Mouse (Mus musculus) stomach, embryonic 15.5 days (tissue): ENCODE results near the gene Nrm. TPM values are rescaled to one million over a fixed set of nuclear protein-coding genes. Genes with fewer than 3 reads are reported as not detected.
A peak's percentile ranks its signal among the peaks of the same experiment; 100 is the strongest.

Experiments used
- ATAC-seq: fragments of 200-750 bp; cut with Nextera tagmentation; 2 replicates; pipeline ENCODE4 v1.8.0; 2017; ENCODE audit warnings: low read depth, moderate number of reproducible peaks, moderate TSS enrichment; ENCODE audit not compliant: insufficient read depth, low FRiP score
- H3K27ac ChIP-seq: fragments of 300-500 bp; sonication (generic); 2 replicates; pipeline ENCODE4 v1.5.1; 2015; ENCODE audit warnings: mild to moderate bottlenecking, inconsistent platforms
- H3K27me3 ChIP-seq: fragments of 300-500 bp; sonication (generic); replicated peaks from 2 replicates; pipeline ENCODE4 v1.6.1; 2015; ENCODE audit warnings: inconsistent platforms
- H3K36me3 ChIP-seq: fragments of 300-500 bp; sonication (generic); 2 replicates; pipeline ENCODE4 v1.6.1; 2015; ENCODE audit warnings: inconsistent platforms
- H3K4me1 ChIP-seq: fragments of 300-500 bp; sonication (generic); 2 replicates; pipeline ENCODE4 v1.6.1; 2015; ENCODE audit warnings: inconsistent platforms
- H3K4me2 ChIP-seq: fragments of 300-500 bp; sonication (generic); 2 replicates; pipeline ENCODE4 v1.6.1; 2015; ENCODE audit warnings: mild to moderate bottlenecking, inconsistent platforms
- H3K4me3 ChIP-seq: fragments of 300-500 bp; sonication (generic); replicated peaks from 2 replicates; pipeline ENCODE4 v1.5.1; 2015; ENCODE audit warnings: inconsistent platforms
- H3K9ac ChIP-seq: fragments of 300-500 bp; sonication (generic); 2 replicates; pipeline ENCODE4 v1.6.1; 2015; ENCODE audit warnings: inconsistent platforms
- H3K9me3 ChIP-seq: fragments of 300-500 bp; sonication (generic); 2 replicates; pipeline ENCODE4 v1.6.1; 2016; ENCODE audit warnings: inconsistent platforms
- WGBS: fragments of 180-500 bp; shearing (Covaris S2); methylation state at CpG from one replicate; pipeline ENCODE4 v1.1.7; 2015; 5-methylcytosine and 5-hydroxymethylcytosine counted together
- polyA plus RNA-seq: library from polyadenylated mRNA; unstranded; fragments of >200 nt; fragmentation: Nextera tagmentation; extraction: Ambion mirVana; gene quantifications from 2 replicates; pipeline ENCODE4 v1.2.1, GENCODE M21; 2015

Gene Nrm
- polyA plus RNA-seq, 1 experiment from 2014 or later = 54.7 TPM

GRCm38 (mm10) chr17:35869346-35870067, 8.4 kb downstream of the Nrm start:
- peak overlapping the region; percentile 31 for H3K9ac ChIP-seq
- peak overlapping the region; percentile 93 for H3K4me2 ChIP-seq
- H3K27ac ChIP-seq = peak overlapping the region; percentile 98
- WGBS = 3% methylated on average over 7 of the region's 7 CpGs
- no peaks in the 10 kb centered on the region for H3K27me3 ChIP-seq
- H3K4me1 ChIP-seq = peaks cover 46% of the 10 kb centered on the region
- H3K36me3 ChIP-seq = no peaks in the 10 kb centered on the region
- ATAC-seq = no peak
- H3K9me3 ChIP-seq = no peaks in the 10 kb centered on the region
- H3K4me3 ChIP-seq = peak overlapping the region; percentile 57

DNA sequence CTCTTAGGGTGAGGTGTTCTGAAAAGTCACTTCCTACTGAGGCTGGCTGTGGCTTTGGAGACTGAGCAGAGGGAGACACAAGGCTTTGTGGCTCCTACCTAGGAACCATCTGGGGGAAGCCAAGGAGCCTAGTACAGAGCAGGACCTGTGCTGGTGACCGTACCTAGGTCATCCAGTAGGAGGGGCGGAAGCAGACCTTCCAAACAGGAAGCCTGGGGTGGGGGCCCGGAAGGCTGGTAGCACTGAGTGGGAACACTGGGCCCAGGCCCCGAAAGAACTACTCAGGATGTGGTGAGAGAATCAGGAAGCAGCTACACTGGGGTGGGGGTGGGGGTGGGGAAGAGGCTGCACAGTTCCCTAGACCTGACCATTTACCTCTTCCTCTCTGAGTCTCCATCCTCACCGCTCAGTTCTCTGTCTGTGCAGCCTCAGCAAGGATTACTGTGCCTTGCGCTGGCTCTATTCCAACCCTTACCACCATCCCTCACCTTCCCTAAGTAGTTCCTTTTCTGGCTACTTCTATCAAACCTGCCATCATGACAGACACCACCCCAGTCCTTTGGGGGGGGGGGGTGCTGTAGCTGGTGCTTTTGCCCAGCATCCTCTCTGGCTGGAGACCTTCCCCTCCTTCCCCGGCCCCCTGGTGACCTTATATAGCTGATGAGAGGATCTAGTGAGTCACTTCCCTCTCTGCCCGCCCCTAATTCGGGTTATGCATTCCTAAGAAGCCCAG, 9.2 kb downstream of the Nrm start:
- Histone ChIP-seq H3K4me1 (peaks cover 38% of the 10 kb centered on the region), H3K4me3 (peak overlapping the region; percentile 57), H3K36me3 (no peaks in the 10 kb centered on the region), H3K4me2 (peak overlapping the region; percentile 93), H3K9me3 (no peaks in the 10 kb centered on the region), H3K9ac (no peak overlapping the region), H3K27ac (peak overlapping the region; percentile 98), H3K27me3 (no peaks in the 10 kb centered on the region)
- WGBS = 44% methylated on average over 9 of the region's 9 CpGs
- ATAC-seq = 0 out of 2 replicates have a peak, but pooled peaks have one; percentile 3

DNA sequence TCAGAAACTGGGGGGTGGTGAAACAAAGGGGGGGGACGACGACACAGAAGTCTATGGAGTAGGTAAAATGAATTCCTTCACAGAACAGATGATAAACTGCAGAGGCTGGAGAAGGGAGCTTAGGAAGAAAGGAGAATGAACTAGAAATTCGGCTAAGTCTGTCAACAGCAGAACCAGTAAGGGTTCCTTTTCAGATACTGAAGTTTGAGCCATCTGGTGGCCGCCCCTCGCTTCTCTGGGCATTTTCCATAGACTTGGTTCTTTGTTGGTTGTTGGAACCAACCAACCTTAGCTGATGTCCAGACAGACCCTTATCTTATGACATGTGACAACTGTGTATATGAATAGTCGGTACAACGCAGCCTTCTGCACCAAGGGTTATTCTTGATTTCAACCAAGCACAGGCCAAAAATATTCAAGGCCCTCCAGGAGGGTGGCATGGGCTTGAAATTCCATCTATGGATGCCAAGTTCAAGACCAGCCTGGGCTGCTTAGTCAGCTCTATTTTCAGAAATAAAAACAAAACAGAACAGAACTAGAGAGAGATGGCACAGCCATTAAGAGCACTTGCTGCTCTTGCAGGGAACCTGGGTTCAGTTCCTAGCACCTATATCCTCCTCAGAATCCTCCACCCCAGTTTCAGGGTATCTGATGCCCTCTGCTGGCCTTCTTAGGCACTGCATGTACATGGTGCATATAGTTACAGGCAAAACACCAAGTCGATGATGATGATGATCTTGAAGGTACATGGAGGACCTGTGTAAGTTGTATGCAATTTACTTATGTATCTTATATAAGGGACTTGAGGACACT, 10.0 kb downstream of the Nrm start:
- Histone ChIP-seq H3K36me3 (0 out of 2 replicates have a peak, but pooled peaks cover 2% of the 10 kb centered on the region), H3K4me2 (peak overlapping the region; percentile 93), H3K4me1 (peaks cover 37% of the 10 kb centered on the region), H3K9me3 (no peaks in the 10 kb centered on the region), H3K27ac (peak overlapping the region; percentile 98), H3K27me3 (no peaks in the 10 kb centered on the region), H3K9ac (no peak overlapping the region), H3K4me3 (peak overlapping the region; percentile 57)
- WGBS = 64% methylated on average over 8 of the region's 8 CpGs
- no peak for ATAC-seq

DNA sequence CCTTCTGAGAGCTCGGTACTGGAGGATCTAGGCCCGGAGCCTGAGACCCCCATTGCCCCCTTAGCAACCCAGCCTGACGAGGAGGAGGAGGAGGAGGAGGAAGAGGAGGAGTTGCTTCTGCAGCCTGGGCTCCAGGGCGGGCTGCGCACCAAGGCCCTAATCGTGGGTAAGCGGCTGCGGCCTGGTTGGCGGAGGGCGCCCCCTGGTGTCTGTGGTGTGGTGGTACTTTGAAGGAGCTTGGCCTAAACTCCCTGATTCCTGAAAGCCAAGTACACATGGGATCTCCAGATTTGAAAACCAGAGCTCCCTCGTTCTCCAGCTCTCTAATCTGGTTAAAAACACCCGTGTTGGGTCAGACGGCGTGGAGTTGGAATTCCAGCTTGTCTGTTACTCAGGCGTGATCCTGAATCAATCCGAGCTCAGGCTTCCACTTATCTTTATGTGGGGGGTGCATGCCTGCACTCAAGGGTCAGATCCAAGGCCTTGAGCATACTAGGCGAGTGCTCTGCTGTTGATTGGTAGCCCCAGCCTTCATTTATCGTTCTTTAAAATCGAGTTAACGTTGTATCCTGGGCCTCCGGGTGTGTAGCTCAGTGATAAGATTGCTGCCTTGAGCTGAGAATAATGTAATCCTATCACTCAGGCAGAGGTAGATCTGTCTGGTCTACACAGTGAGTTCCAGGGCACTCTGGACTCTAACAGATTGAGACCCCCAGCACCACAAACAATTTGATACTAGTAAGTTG, 12.8 kb downstream of the Nrm start:
- WGBS = 26% methylated on average over 21 of the region's 21 CpGs
- 0 out of 2 replicates have a peak, but pooled peaks have one; percentile 50 for ATAC-seq

DNA sequence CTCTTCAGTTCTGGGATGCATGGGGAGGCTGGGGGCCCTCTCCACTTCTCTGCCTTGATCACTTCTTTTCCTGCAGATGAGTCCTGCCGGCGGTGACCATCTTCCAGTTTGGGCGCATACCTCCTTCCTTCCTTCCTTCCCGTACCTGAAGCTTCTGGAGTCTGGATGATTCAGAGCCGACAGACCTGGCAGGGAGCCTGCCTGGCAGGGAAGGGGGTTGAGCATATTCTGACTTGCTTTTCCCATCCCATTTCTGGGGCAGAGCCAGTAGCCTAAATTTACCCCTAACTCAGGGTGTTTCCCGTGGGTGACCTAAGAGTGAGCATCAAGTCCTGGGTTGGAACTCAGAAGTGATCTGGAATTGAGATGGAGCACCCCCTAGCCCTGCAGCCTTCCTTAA, 13.6 kb downstream of the Nrm start:
- no peak for ATAC-seq
- WGBS = 84% methylated on average over 6 of the region's 6 CpGs

More for the DNA sequence above, 12.8 kb downstream of the Nrm start:
- Histone ChIP-seq H3K4me3 (no peak overlapping the region), H3K4me2 (no peak overlapping the region), H3K9ac (no peak overlapping the region), H3K4me1 (peaks cover 24% of the 10 kb centered on the region), H3K36me3 (0 out of 2 replicates have a peak, but pooled peaks cover 3% of the 10 kb centered on the region), H3K27ac (peak overlapping the region; percentile 27; the same call in 1 of the 2 replicates), H3K9me3 (no peaks in the 10 kb centered on the region), H3K27me3 (no peaks in the 10 kb centered on the region)

DNA sequence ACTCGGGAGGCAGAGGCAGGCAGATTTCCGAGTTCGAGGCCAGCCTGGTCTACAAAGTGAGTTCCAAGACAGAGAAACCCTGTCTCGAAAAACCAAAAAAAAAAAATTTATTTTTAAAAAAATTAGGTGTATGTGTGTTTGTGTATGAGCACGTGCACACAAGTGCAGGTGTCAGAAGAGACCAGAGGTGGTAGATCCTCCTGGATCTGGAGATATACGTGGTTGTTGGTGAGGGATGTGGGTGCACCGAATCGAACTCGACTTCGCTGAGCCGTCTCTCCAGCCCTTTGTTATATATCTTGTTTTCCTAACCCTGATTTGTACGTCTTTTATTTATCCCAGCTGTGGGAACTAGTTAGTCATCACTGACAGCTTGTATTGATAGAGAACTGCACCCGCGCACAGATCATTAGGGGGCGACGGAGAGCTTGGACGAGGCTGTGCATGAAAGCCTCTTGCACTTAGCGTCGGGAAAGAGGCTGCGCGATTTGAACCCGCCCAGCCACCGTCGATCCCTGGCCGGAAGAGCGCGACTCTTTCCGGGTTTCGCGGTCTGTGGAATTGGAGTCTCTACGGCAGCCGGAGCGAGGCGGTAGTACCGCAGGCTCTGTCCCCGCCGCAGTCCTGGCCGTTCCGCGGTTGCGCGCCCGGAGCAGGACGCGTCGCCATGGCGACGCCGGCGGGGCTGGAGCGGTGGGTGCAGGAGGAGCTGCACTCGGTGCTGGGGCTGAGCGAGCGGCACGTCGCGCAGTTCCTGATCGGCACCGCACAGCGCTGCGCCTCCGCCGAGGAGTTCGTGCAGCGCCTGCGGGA, 18.3 kb downstream of the Nrm start, which contains the start of gene Dhx16:
Gene Dhx16 (plus strand): TSS at position 575 of the 813 bp plus-strand sequence.
- ATAC-seq = peak; percentile 93
- H3K36me3 ChIP-seq = peaks cover 28% of the 10 kb centered on the region

More for the DNA sequence above, 13.6 kb downstream of the Nrm start:
- Histone ChIP-seq H3K36me3 (0 out of 2 replicates have a peak, but pooled peaks cover 3% of the 10 kb centered on the region), H3K27me3 (no peaks in the 10 kb centered on the region), H3K4me3 (no peak overlapping the region), H3K4me1 (peaks cover 18% of the 10 kb centered on the region), H3K27ac (no peak overlapping the region), H3K4me2 (no peak overlapping the region), H3K9me3 (no peaks in the 10 kb centered on the region), H3K9ac (no peak overlapping the region)

DNA sequence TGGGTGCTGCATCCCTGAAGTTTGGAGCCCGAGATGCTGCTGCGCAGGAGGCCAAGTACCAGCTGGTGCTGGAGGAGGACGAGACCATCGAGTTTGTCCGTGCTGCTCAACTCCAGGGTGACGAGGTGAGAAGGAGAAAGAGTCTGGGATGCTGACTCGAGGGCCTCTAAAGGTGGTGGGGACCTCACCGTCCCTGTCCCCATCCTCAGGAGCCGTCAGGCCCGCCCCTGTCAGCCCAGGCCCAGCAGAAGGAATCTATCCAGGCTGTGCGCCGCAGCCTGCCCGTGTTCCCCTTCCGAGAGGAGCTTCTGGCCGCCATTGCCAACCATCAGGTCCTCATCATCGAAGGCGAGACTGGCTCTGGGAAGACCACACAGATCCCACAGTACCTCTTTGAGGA, 21.8 kb downstream of the Nrm start:
- ATAC-seq = no peak
- Histone ChIP-seq H3K4me3 (no peak overlapping the region), H3K9me3 (no peaks in the 10 kb centered on the region), H3K4me1 (0 out of 2 replicates have a peak, but pooled peaks cover 9% of the 10 kb centered on the region), H3K9ac (no peak overlapping the region), H3K36me3 (peaks cover 45% of the 10 kb centered on the region), H3K4me2 (no peak overlapping the region), H3K27ac (no peak overlapping the region), H3K27me3 (no peaks in the 10 kb centered on the region)
- WGBS = 90% methylated on average over 17 of the region's 17 CpGs

More for the DNA sequence above, 18.3 kb downstream of the Nrm start, which contains the start of gene Dhx16:
- WGBS = 5% methylated on average over 66 of the region's 66 CpGs
- Histone ChIP-seq H3K4me3 (peak within 1 kb of the TSS; percentile 85), H3K27me3 (no peaks in the 10 kb centered on the region), H3K9ac (peak within 1 kb of the TSS; percentile 88), H3K4me1 (0 out of 2 replicates have a peak, but pooled peaks cover 9% of the 10 kb centered on the region), H3K9me3 (no peaks in the 10 kb centered on the region), H3K27ac (peak within 1 kb of the TSS; percentile 71), H3K4me2 (peak within 1 kb of the TSS; percentile 64)

- H3K9me3 ChIP-seq = no peaks in the 10 kb centered on the region
- no peak overlapping the region for H3K4me3 ChIP-seq
- ATAC-seq = no peak
- no peak overlapping the region for H3K9ac ChIP-seq
- no peak overlapping the region for H3K4me2 ChIP-seq
- 0 out of 2 replicates have a peak, but pooled peaks cover 9% of the 10 kb centered on the region for H3K4me1 ChIP-seq
- no peak overlapping the region for H3K27ac ChIP-seq
- WGBS = 93% methylated on average over 14 of the region's 14 CpGs
- peaks cover 53% of the 10 kb centered on the region for H3K36me3 ChIP-seq
- H3K27me3 ChIP-seq = no peaks in the 10 kb centered on the region
Measured at GRCm38 (mm10) chr17:35883777-35884176, 22.7 kb downstream of the Nrm start.

DNA sequence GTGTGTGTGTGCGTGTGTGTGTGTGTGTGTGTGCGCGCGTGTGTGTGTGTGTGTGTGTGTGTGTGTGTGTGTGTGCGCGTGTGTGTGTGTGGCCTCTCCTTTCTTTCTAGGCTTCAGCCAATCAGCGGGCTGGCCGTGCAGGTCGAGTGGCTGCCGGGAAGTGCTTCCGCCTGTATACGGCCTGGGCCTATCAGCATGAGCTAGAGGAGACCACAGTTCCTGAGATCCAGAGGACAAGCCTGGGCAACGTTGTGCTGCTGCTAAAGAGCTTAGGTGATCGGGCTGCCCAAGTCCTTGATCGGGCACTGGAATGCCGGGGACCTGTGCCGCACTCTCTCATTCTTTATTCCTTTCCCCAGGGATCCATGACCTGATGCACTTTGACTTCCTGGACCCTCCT, 26.6 kb downstream of the Nrm start:
- 93% methylated on average over 11 of the region's 17 CpGs for WGBS
- Histone ChIP-seq H3K4me1 (no peaks in the 10 kb centered on the region), H3K27me3 (no peaks in the 10 kb centered on the region), H3K27ac (no peak overlapping the region), H3K9me3 (no peaks in the 10 kb centered on the region), H3K9ac (no peak overlapping the region), H3K4me2 (no peak overlapping the region), H3K36me3 (peaks cover 66% of the 10 kb centered on the region), H3K4me3 (no peak overlapping the region)
- ATAC-seq = no peak

DNA sequence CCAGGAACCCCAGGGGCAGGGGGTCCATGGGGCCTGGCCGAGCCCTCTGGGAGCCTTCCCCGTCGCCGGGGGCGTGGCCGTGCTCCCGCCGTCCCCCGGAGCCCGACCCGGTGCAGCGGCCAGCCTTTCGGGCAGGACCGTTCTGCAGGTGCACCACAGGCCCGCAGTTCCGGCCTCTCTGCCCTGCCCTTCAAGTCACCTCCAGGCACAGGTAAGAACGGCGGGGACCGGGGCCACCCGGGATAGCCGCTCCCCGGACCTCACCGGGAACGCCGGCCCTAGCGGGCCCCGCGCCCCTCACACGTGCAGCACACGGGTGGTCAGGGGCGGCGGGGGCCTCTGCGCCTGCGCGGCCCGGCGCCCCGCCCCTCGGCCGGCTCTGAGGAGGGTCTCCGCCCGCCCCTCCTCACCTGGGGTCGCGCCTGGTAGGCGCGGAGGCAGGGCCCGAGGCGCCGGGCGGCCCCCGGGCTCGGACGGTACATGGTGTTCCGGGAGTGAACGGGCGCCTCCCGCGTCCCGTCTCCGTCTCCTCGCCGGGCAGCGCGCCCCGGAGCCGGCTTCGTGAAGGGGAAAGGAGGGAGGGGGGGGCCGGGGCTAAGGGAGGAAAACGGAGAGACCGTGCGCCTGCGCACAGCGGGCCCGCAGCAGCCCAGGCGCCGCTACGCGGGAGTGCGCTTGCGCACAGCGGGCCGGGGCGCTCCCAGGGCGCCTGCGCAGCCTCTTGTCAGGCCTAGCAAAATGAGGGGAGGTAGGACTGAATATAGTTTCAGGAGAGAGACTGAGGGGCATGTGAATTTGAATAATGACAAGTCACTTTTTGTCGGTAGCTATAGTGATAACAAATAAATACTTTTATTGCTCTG, 35.9 kb downstream of the Nrm start, which contains the start of gene 2310061I04Rik:
Gene 2310061I04Rik (minus strand): TSS at position 651 of the 863 bp plus-strand sequence.
- peaks cover 15% of the 10 kb centered on the region for H3K4me1 ChIP-seq
- H3K9me3 ChIP-seq = no peaks in the 10 kb centered on the region
- H3K4me2 ChIP-seq = peak within 1 kb of the TSS; percentile 97
- under 1% methylated on average over 67 of the region's 86 CpGs for WGBS
- H3K9ac ChIP-seq = peak within 1 kb of the TSS; percentile 58
- H3K27me3 ChIP-seq = no peaks in the 10 kb centered on the region
- ATAC-seq = peak; percentile 92
- peaks cover 14% of the 10 kb centered on the region for H3K36me3 ChIP-seq
- peak within 1 kb of the TSS; percentile 87 for H3K27ac ChIP-seq
- H3K4me3 ChIP-seq = peak within 1 kb of the TSS; percentile 68
